Mouse (Mus musculus): ENCODE results near the gene Slc6a13.

DNA sequence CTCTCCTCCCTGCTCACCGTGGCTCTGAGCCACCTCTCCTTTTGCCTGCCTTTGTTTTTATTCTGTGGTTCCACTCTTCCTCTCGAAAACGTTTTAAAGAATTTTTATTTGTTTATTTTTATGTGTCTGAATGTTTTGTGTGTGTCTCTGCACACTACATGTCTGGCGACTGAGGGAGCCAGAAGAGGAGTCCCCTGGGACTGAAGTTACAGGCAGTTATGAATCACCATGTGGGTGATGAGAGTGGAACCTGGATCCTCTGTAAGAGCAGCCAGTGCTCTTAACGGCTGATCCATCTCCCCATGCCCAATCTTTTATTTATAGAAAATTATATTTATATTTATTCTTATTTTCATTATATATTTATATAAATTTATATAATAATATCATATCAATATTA is 44.3 kb downstream of the Slc6a13 start:
- TF ChIP-seq CTCF (IDR thresholded peaks at IDR 0.05; ENCODE audit: extremely low read depth, insufficient read depth, low read length), result no peak
- TF ChIP-seq POLR2A (IDR thresholded peaks at IDR 0.05; ENCODE audit: extremely low read depth, insufficient read depth, low read length), result no peak
